Mouse (Mus musculus) liver, embryonic 14.5 days (tissue): ENCODE measurements around the gene Kyat1. TPM values are rescaled to one million over a fixed set of nuclear protein-coding genes. Genes with fewer than 3 reads are reported as not detected.

Experiments used
- ATAC-seq: fragments of 200-750 bp; cut with Nextera tagmentation; 2 replicates; pipeline ENCODE4 v1.8.0; 2017; ENCODE audit warnings: moderate number of reproducible peaks, mild to moderate bottlenecking, moderate library complexity; ENCODE audit not compliant: insufficient read depth
- DNase-seq, 3 experiments: peaks; one replicate each; pipeline ENCODE4 v3.0.0-alpha.2; 2012 to 2013; ENCODE audit warnings: low read depth in 3 of 3, low spot score in 3 of 3
- H3K27ac ChIP-seq: fragments of 300-500 bp; sonication (generic); 2 replicates; pipeline ENCODE4 v1.5.1; 2014; ENCODE audit warnings: moderate library complexity, mild to moderate bottlenecking, control low read depth, inconsistent platforms
- H3K27me3 ChIP-seq: fragments of 300-500 bp; sonication (generic); 2 replicates; pipeline ENCODE4 v1.6.1; 2014; ENCODE audit warnings: mild to moderate bottlenecking, low read length, moderate library complexity; ENCODE audit not compliant: control insufficient read depth, insufficient read depth
- H3K36me3 ChIP-seq: fragments of 300-500 bp; sonication (generic); replicated peaks from 2 replicates; pipeline ENCODE4 v1.6.1; 2014; ENCODE audit warnings: low read depth; ENCODE audit not compliant: control insufficient read depth, insufficient read depth
- H3K4me1 ChIP-seq, 2 experiments: fragments of 200-500 bp in 1 of 2; fragments of 300-500 bp in 1 of 2; sonication (generic) in 1 of 2; replicated peaks; 2 replicates each; pipeline ENCODE4 v1.6.1; 2012 to 2014; ENCODE audit warnings: antibody characterized with exemption in 1 of 2, inconsistent platforms in 1 of 2, low read length in 1 of 2; ENCODE audit not compliant: control insufficient read depth in 2 of 2, insufficient read depth in 2 of 2
- H3K4me2 ChIP-seq: fragments of 300-500 bp; sonication (generic); 2 replicates; pipeline ENCODE4 v1.6.1; 2014; ENCODE audit warnings: low read depth, mild to moderate bottlenecking, control low read depth, moderate library complexity
- H3K4me3 ChIP-seq, 2 experiments: fragments of 200-500 bp in 1 of 2; fragments of 300-500 bp in 1 of 2; sonication (generic) in 1 of 2; 2 replicates each; pipeline ENCODE4 v1.5.1; 2012 to 2014; ENCODE audit warnings: low read depth in 2 of 2, low read length in 2 of 2, mild to moderate bottlenecking in 2 of 2, control low read depth in 1 of 2, inconsistent platforms in 1 of 2, moderate library complexity in 1 of 2; ENCODE audit not compliant: insufficient read depth in 1 of 2
- H3K9ac ChIP-seq: fragments of 300-500 bp; sonication (generic); replicated peaks from 2 replicates; pipeline ENCODE4 v1.6.1; 2014; ENCODE audit warnings: mild to moderate bottlenecking, control low read depth, moderate library complexity
- H3K9me3 ChIP-seq: fragments of 300-500 bp; sonication (generic); 2 replicates; pipeline ENCODE4 v1.6.1; 2016; ENCODE audit warnings: low read length, mixed read lengths; ENCODE audit not compliant: control insufficient read depth
- CTCF ChIP-seq: IDR thresholded peaks from 2 replicates; pipeline ENCODE4 v1.5.1; 2016; ENCODE audit warnings: antibody characterized with exemption, low read depth, control low read depth
- EP300 ChIP-seq: IDR thresholded peaks from 2 replicates; pipeline ENCODE4 v1.6.1; 2016; ENCODE audit warnings: antibody characterized with exemption, low read depth
- WGBS: fragments of 180-500 bp; shearing (Covaris S2); extraction: QIAGEN DNeasy Blood & Tissue Kit; methylation state at CpG from one replicate; pipeline ENCODE4 v1.1.7; 2014; ENCODE audit not compliant: insufficient replicate concordance; 5-methylcytosine and 5-hydroxymethylcytosine counted together
- polyA plus RNA-seq, 2 experiments: library from polyadenylated mRNA; depleted of rRNA in 1 of 2; stranded (reverse) in 1 of 2; unstranded in 1 of 2; fragments of >200 nt; fragmentation: Nextera tagmentation in 1 of 2; extraction: Ambion mirVana in 1 of 2; gene quantifications; 2 replicates each; pipeline versions ENCODE4 v1.2.1 to v1.2.3; 2012 to 2014

Kyat1 gene
- polyA plus RNA-seq, 2 experiments, result 9.5 to 14.3 TPM

- ATAC-seq, result no peak
- no peak overlapping the region for H3K27ac ChIP-seq
Observed at GRCm38 (mm10) chr2:30215493-30215892, 9.8 kb upstream of the Kyat1 start.

GRCm38 (mm10) chr2:30214745-30215144 lies 9.1 kb upstream of the Kyat1 start:
- H3K9ac ChIP-seq, result no peak overlapping the region
- no peaks in the 10 kb centered on the region for H3K27me3 ChIP-seq
- peaks cover 0 to 4% of the 10 kb centered on the region in 2 experiments; a peak in 1 of 4 replicates for H3K4me1 ChIP-seq
- H3K36me3 ChIP-seq, result no peaks in the 10 kb centered on the region
- ATAC-seq, result no peak
- TF ChIP-seq CTCF (no peak), EP300 (no peak)
- H3K27ac ChIP-seq, result no peak overlapping the region
- WGBS, result 67% methylated on average over 3 of the region's 3 CpGs
- H3K4me2 ChIP-seq, result no peak overlapping the region
- no peak overlapping the region for H3K4me3 ChIP-seq
- no peak for DNase-seq
- H3K9me3 ChIP-seq, result no peaks in the 10 kb centered on the region

More at GRCm38 (mm10) chr2:30215493-30215892, 9.8 kb upstream of the Kyat1 start:
- Histone ChIP-seq H3K36me3 (no peaks in the 10 kb centered on the region), H3K27me3 (no peaks in the 10 kb centered on the region), H3K9ac (no peak overlapping the region), H3K4me2 (no peak overlapping the region), H3K4me1 (peaks cover 0 to 4% of the 10 kb centered on the region in 2 experiments; a peak in 1 of 4 replicates), H3K4me3 (no peak overlapping the region), H3K9me3 (no peaks in the 10 kb centered on the region)
- TF ChIP-seq CTCF, result no peak
- no peak for TF ChIP-seq EP300
- DNase-seq, result no peak
- 73% methylated on average over 6 of the region's 6 CpGs for WGBS

- ATAC-seq, result no peak
- Histone ChIP-seq H3K9me3 (no peaks in the 10 kb centered on the region), H3K9ac (no peak overlapping the region), H3K27ac (no peak overlapping the region), H3K4me2 (no peak overlapping the region), H3K27me3 (no peaks in the 10 kb centered on the region), H3K4me1 (peaks cover 0 to 4% of the 10 kb centered on the region in 2 experiments; a peak in 1 of 4 replicates), H3K36me3 (no peaks in the 10 kb centered on the region), H3K4me3 (no peak overlapping the region)
- 59% methylated on average over 1 of the region's 1 CpGs for WGBS
- no peak for DNase-seq
- TF ChIP-seq CTCF (no peak), EP300 (no peak)
Observed at GRCm38 (mm10) chr2:30212951-30213350, 7.3 kb upstream of the Kyat1 start.

- peaks cover 0 to 4% of the 10 kb centered on the region in 2 experiments; a peak in 1 of 4 replicates for H3K4me1 ChIP-seq
- H3K9me3 ChIP-seq, result no peaks in the 10 kb centered on the region
- no peak overlapping the region for H3K4me3 ChIP-seq
- no peaks in the 10 kb centered on the region for H3K36me3 ChIP-seq
- no peak overlapping the region for H3K9ac ChIP-seq
- H3K27me3 ChIP-seq, result no peaks in the 10 kb centered on the region
- H3K4me2 ChIP-seq, result no peak overlapping the region
- DNase-seq (no peak), ATAC-seq (no peak)
- WGBS, result 50% methylated on average over 4 of the region's 4 CpGs
- TF ChIP-seq CTCF, result no peak
- no peak for TF ChIP-seq EP300
- H3K27ac ChIP-seq, result no peak overlapping the region
Observed at GRCm38 (mm10) chr2:30212169-30212545, 6.5 kb upstream of the Kyat1 start.

- H3K4me2 ChIP-seq, result no peak overlapping the region
- DNase-seq, result no peak
- no peaks in the 10 kb centered on the region for H3K9me3 ChIP-seq
- no peak overlapping the region for H3K27ac ChIP-seq
- H3K4me1 ChIP-seq, result peaks cover 0 to 5% of the 10 kb centered on the region in 2 experiments; a peak in 2 of 4 replicates
- no peak overlapping the region for H3K4me3 ChIP-seq
- WGBS, result 50% methylated on average over 6 of the region's 6 CpGs
- TF ChIP-seq CTCF (no peak), EP300 (no peak)
- H3K9ac ChIP-seq, result no peak overlapping the region
- H3K36me3 ChIP-seq, result no peaks in the 10 kb centered on the region
- ATAC-seq, result peak; percentile 26; the same call in 1 of the 2 replicates
- no peaks in the 10 kb centered on the region for H3K27me3 ChIP-seq
Observed at GRCm38 (mm10) chr2:30211408-30212168, 5.9 kb upstream of the Kyat1 start.
